Comparison of ENCODE assay signal across 8 mouse cellular contexts in genomic region chr4:56112931-56113700, GRCm38 (mm10).
DNase-seq lines count a peak whose midpoint lies in the region; ATAC-seq and TF ChIP-seq lines count a peak whose summit lies in the region.

No protein-coding gene starts in this region.

- H3K27ac ChIP-seq in bone marrow, adult 2 months (ENCODE audit: control insufficient read depth, insufficient read depth, low read depth, low read length, poor library complexity), result peak overlapping the region; percentile 40; the same call in 1 of the 2 replicates
- peak overlapping the region; percentile 70 for H3K27ac ChIP-seq in heart, embryonic 10.5 days
- peak overlapping the region; percentile 83 for H3K27ac ChIP-seq in limb, embryonic 12.5 days
- peak overlapping the region; percentile 70 for H3K27ac ChIP-seq in small intestine, adult 2 months (ENCODE audit: insufficient read depth, low read depth, low read length)

- peak; percentile 8 to 31 for DNase-seq in left cerebral cortex, postnatal 10 days (ENCODE audit: extremely low spot score in 1 of 2, low spot score in 2 of 2)
- DNase-seq in left cerebral cortex, adult 11 months (ENCODE audit: low spot score), result no peak
- no peak for DNase-seq in heart, embryonic 10.5 days (ENCODE audit: low spot score)
- no peak for DNase-seq in thymus, postnatal 25 days

- no peaks in the 10 kb centered on the region for H3K27me3 ChIP-seq in heart, embryonic 10.5 days (ENCODE audit: insufficient read depth, poor library complexity, severe bottlenecking)
- H3K27me3 ChIP-seq in limb, embryonic 12.5 days, result no peaks in the 10 kb centered on the region
- no peaks in the 10 kb centered on the region for H3K27me3 ChIP-seq in small intestine, adult 2 months (ENCODE audit: control insufficient read depth, insufficient read depth, low read length)

- no peak overlapping the region for H3K9ac ChIP-seq in limb, embryonic 12.5 days (replicated peaks)

- WGBS in bone marrow, adult 2 months, result 51% methylated on average over 9 of the region's 9 CpGs
- 62% methylated on average over 9 of the region's 9 CpGs for WGBS in heart, embryonic 10.5 days
- WGBS in limb, embryonic 12.5 days, result 52% methylated on average over 9 of the region's 9 CpGs
- 50% methylated on average over 9 of the region's 9 CpGs for WGBS in small intestine, adult 2 months

- H3K36me3 ChIP-seq in heart, embryonic 10.5 days, result no peaks in the 10 kb centered on the region
- no peaks in the 10 kb centered on the region for H3K36me3 ChIP-seq in limb, embryonic 12.5 days
- no peaks in the 10 kb centered on the region for H3K36me3 ChIP-seq in small intestine, adult 2 months (ENCODE audit: control insufficient read depth, insufficient read depth, low read length)

- no peak for TF ChIP-seq POLR2A in bone marrow, adult 2 months (IDR thresholded peaks at IDR 0.05; ENCODE audit: borderline replicate concordance, control insufficient read depth, low read depth, low read length)
- no peak for TF ChIP-seq POLR2A in small intestine, adult 2 months (IDR thresholded peaks at IDR 0.05; ENCODE audit: low read depth, low read length)

- intact Hi-C loops in left cerebral cortex, postnatal 10 days (cut with DNase I), result no loop called here

- no peak overlapping the region for H3K4me3 ChIP-seq in bone marrow, adult 2 months (replicated peaks; ENCODE audit: control insufficient read depth, low read depth, low read length)
- H3K4me3 ChIP-seq in heart, embryonic 10.5 days, result 0 out of 2 replicates have a peak overlapping the region, but pooled peaks have one; percentile 22
- peak overlapping the region; percentile 27; the same call in 1 of the 2 replicates for H3K4me3 ChIP-seq in limb, embryonic 12.5 days (replicated peaks)
- no peak overlapping the region for H3K4me3 ChIP-seq in small intestine, adult 2 months (ENCODE audit: low read depth, low read length)

- H3K4me2 ChIP-seq in limb, embryonic 12.5 days, result peak overlapping the region; percentile 50

- H3K9me3 ChIP-seq in heart, embryonic 10.5 days, result no peaks in the 10 kb centered on the region
- H3K9me3 ChIP-seq in limb, embryonic 12.5 days, result no peaks in the 10 kb centered on the region

- ATAC-seq in limb, embryonic 12.5 days (ENCODE audit: insufficient number of reproducible peaks, insufficient read depth, low FRiP score, low TSS enrichment, low read depth), result peak; percentile 26; the same call in 1 of the 2 replicates
- no peak for ATAC-seq in CD4-positive, CD25-positive, alpha-beta regulatory T cell, adult 4 months

- no peaks in the 10 kb centered on the region; the same call in 1 of the 2 replicates for H3K4me1 ChIP-seq in bone marrow, adult 2 months (ENCODE audit: control insufficient read depth, insufficient read depth, low read length)
- H3K4me1 ChIP-seq in heart, embryonic 10.5 days, result peaks cover 11% of the 10 kb centered on the region
- H3K4me1 ChIP-seq in limb, embryonic 12.5 days (replicated peaks), result peaks cover 13% of the 10 kb centered on the region
- no peaks in the 10 kb centered on the region for H3K4me1 ChIP-seq in small intestine, adult 2 months (ENCODE audit: control insufficient read depth, insufficient read depth, insufficient read length, low read length)

- no peak for TF ChIP-seq CTCF in bone marrow, adult 2 months (IDR thresholded peaks at IDR 0.05; ENCODE audit: control insufficient read depth, insufficient read depth, low read length)
- TF ChIP-seq CTCF in small intestine, adult 2 months (IDR thresholded peaks at IDR 0.05; ENCODE audit: extremely low read depth, insufficient read length, insufficient replicate concordance, low read depth, low read length), result no peak

Comparison
In these comparisons a context has a peak if more than half of its experiments do, and no peak if none do; other contexts are left out.
1. DNase-seq: peak in left cerebral cortex, postnatal 10 days (2 of 2); none in left cerebral cortex, adult 11 months (single experiment), heart, embryonic 10.5 days (single experiment) and thymus, postnatal 25 days (single experiment).
2. H3K4me3 ChIP-seq: peak in heart, embryonic 10.5 days (single experiment) and limb, embryonic 12.5 days (single experiment); none in bone marrow, adult 2 months (single experiment) and small intestine, adult 2 months (single experiment).
3. Peak in every context shown above with its lines, with median percentiles within 50 percentile points of each other: H3K27ac ChIP-seq.